Mouse (Mus musculus) right cerebral cortex, postnatal 4 days (tissue): ENCODE measurements around the gene Nrxn1.

Source experiments
- DNase-seq: peaks from one replicate; pipeline ENCODE4 v3.0.0-alpha.2; 2022

Gene Nrxn1

DNA sequence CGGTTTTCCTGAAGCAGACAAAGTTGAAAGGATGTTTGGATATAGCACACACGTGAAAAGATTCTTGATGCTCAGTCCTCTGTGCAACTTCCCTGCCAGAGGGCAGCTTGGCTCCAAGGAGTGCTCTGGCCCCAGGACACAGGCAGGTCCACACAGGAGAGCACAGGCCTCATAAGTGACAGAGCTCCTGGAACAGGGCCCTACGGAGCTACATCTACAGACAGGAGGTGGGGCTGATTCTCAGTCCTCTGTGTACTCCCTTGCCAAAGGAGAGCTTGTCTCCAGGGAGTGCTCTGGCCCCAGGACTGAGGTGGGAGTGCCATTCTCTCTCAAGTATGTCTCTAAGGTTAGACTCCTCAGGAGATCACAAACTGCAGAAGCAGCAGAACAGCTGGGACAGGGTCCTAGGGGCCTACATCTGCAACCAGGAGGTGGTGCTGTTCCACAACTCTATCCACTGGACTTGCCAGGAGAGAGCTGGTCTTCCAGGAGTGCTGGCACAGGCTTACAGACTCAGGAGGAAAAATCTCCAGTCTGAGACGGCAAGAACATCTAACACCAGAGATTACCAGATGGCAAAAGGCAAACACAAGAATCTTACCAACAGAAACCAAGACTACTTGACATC is 129.9 kb downstream of the Nrxn1 start:
- peak; percentile 6 for DNase-seq

- DNase-seq = no peak
Measured at GRCm38 (mm10) chr17:90955221-90955620, 137.7 kb downstream of the Nrxn1 start.

- no peak for DNase-seq
Measured at GRCm38 (mm10) chr17:90934929-90935328, 157.9 kb downstream of the Nrxn1 start.

DNA sequence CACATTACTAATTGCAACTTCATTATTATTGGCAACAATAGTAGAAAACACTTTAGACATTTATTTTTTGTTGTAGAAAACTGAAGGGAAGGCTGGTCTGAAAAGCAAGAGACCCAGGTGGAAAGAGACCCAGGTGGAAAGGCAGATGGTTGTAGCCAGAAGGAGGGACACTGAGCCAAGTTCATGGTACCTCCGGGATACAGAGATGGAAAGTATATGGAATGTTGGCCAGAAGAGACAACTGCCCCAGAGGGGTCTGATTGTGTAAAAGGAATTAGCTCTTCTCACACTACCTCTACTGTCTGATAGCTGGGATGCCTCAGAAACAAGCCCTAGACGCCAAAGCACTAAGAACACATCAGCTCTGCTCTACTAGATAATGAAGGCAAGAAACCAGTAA is 179.6 kb downstream of the Nrxn1 start:
- no peak for DNase-seq

- DNase-seq = no peak
Measured at GRCm38 (mm10) chr17:90912746-90913145, 180.1 kb downstream of the Nrxn1 start.

DNA sequence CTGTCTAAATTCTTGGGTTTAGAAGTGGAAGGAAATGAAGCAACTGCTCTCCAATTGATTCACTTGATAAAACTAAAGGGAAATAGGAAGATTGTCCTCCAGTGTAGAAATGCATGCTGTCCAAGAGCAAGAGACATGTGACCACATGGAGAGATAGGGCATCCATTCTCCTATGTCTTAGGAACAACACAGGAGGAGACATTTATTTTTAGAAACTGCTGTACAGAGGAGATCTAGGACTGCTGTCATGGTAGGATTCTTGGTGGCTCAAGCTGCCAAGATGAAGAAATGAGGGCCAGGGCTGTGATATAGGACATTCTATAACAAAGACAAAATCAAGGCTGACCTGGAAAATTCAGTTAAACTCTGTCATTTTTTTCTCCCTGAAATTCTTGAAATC is 180.5 kb downstream of the Nrxn1 start:
- no peak for DNase-seq

DNA sequence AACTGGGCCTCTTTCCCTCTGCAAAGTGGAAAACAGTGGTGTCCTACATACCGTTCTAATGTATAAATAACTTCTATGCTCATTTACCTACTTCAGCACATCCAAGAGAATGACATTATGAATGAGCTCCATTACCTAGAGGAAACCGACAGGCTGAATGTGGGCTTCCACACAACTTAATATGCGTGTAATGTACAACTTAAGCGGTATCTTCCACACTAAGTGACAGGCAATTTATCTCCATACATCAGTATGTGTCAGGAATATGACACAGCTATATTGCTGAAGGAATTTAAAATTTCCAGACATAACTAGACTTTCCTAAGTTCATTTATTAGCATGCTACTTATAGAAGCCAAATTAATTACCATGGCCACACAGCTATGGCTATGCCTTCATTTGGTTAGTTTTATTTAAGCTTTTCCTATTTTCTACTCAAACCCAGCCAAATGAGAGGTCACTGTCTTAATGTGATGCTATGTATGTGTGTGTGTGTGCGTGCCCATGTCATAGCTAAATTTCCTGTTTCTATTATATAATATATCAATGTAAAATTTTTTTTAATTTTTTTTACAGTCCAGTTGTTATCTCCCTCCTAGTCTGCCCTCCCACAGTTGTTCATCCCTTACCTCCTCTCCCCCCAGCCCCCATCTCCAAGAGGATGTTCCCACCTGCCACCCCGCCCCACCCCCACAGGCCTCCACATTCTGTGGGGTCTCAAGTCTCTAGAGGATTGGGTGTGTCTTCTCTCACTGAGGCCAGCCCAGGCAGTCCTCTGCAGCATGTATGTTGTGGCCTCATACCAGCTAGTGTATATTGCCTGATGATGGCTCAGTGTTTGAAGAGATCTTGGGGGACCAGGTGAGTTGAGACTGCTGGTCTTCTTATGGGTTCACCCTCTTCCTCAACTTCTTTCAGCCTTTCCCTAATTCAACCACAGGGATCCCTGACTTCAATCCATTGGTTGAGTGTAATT is 186.5 kb downstream of the Nrxn1 start:
- no peak for DNase-seq

DNA sequence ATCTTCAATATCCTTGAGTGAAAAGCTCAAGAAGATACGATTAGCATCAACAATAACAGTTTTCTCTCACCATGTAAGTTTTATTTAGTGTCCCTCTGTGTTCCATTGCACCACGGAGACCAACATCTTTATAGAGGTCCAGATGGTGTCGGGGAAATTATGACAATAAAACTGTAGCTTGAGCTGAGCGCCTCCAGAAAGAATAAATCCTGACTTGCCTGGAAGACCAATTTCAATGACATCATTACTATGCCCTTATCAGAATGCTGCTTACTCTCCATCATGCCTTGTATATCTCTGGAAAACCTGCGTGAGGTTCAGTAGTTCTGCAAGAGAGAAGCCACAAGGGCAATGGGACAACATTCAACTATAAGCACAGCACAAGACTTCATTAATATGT is 187.7 kb downstream of the Nrxn1 start:
- DNase-seq = no peak

GRCm38 (mm10) chr17:90892327-90893259 is 200.3 kb downstream of the Nrxn1 start:
- DNase-seq = no peak

- DNase-seq = no peak
Measured at GRCm38 (mm10) chr17:90891711-90892110, 201.2 kb downstream of the Nrxn1 start.

GRCm38 (mm10) chr17:90857225-90857624 is 235.6 kb downstream of the Nrxn1 start:
- DNase-seq = peak; percentile 9

DNA sequence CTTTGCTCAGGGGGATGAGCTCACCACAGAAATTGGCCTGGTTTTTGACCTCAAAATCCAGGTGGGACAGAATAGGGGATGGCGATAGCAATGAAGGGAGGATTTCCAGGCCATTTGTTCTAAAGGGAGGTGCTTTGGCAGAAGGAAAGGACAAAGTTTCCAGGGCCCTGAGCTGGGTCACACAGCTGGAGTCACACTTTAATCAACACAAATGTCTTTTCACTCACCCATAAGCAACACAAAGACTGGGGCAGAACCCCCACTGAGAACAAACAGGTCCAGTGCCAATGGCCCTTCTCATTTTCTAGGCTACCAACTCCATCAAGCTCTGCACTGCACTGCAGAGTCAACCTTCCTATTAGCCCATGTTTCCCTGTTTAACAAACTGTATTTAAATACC is 249.0 kb downstream of the Nrxn1 start:
- no peak for DNase-seq

DNA sequence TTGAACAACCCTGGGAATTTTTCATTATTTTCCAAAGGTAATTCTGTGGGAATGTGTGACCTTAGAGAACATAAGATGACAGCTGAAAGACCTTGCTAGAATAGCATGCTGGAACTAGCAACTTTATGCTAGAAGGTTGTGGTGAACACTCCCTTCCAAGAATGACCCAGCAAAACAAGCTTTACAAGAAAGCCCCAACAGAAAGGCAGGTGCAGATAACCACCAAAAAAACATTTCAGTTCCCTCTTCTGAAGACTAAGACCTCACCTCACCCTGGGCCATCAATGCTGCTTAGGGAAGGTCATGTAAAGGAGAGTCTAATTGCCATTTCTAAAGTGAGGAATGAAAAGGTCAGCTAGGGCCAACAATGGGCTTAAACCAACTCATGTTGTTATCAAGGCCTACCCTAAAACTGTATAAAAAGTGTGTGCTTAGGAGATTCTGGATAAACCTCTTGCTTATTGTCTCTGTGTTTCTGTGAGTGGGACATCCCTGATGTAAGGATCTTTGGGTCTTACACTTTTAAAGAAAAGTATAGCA is 249.7 kb downstream of the Nrxn1 start:
- DNase-seq = no peak

GRCm38 (mm10) chr17:90837022-90837414 is 255.9 kb downstream of the Nrxn1 start:
- no peak for DNase-seq

GRCm38 (mm10) chr17:90836154-90837021 is 256.5 kb downstream of the Nrxn1 start:
- DNase-seq = no peak

- no peak for DNase-seq
Measured at GRCm38 (mm10) chr17:90818340-90818739, 274.5 kb downstream of the Nrxn1 start.

- DNase-seq = no peak
Measured at GRCm38 (mm10) chr17:90817898-90818297, 275.0 kb downstream of the Nrxn1 start.

- DNase-seq = no peak
Measured at GRCm38 (mm10) chr17:90815306-90815705, 277.6 kb downstream of the Nrxn1 start.

GRCm38 (mm10) chr17:90813760-90814159 is 279.1 kb downstream of the Nrxn1 start:
- DNase-seq = no peak

DNA sequence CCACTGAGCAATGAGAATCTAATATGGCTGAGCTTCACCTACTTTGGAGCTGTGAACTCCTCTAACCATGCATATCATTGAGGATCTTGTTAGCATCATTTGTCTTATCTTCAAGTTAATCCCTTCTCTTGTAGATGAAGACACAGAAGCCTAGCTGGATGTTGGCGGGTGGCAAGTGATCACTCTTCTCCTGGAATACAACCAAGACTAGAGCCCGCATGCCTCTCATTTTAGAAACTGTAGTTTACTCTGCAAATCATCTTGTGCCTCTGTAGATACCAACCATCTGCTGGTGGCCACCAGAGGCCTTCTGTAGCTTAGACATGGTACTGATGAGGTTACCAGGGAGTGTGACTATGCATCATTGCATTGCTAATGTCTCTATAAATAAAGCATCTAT is 280.4 kb downstream of the Nrxn1 start:
- no peak for DNase-seq
